Mouse (Mus musculus) Patski (cell line): ENCODE measurements around the gene Tex38. TPM values are rescaled to one million over a fixed set of nuclear protein-coding genes. Genes with fewer than 3 reads are reported as not detected.

Source experiments
- ATAC-seq: fragments of 100-300 bp; one replicate; pipeline ENCODE4 v1.8.0; 2021
- CTCF ChIA-PET: fragments of 350-600 bp; sonication (Branson Sonifier 250); formaldehyde crosslinking; loops from one replicate; lab custom pipeline; 2022; ENCODE audit warnings: inconsistent platforms; lab: Charles Lee
- POLR2A ChIA-PET: fragments of 350-600 bp; sonication (Branson Sonifier 250); formaldehyde crosslinking; loops from one replicate; lab custom pipeline; 2022; ENCODE audit warnings: antibody characterized with exemption, inconsistent platforms; lab: Charles Lee
- DNase-seq: peaks from one replicate; pipeline ENCODE4 v3.0.0-alpha.2; 2011; ENCODE audit warnings: low read depth, low spot score
- H3K27me3 ChIP-seq: fragments of 371-371 bp; one replicate; pipeline ENCODE4 v1.5.1; 2021
- CTCF ChIP-seq: fragments of 100-300 bp; IDR thresholded peaks from one replicate; pipeline ENCODE4 v1.5.1; 2021
- in situ Hi-C: fragments of 300-500 bp; cut with MboI; formaldehyde crosslinking; loops from 3 replicates; pipeline ENCODE4 v1.11.1; 2018; ENCODE audit warnings: low pct_unique_long_range_greater_than_20kb, mixed read lengths
- polyA plus RNA-seq: library from polyadenylated mRNA; unstranded; gene quantifications from one replicate; pipeline ENCODE4 v1.2.3, GENCODE M21; 2021

The Tex38 gene
- polyA plus RNA-seq, 1 experiment from 2014 or later = 0.83 TPM

DNA sequence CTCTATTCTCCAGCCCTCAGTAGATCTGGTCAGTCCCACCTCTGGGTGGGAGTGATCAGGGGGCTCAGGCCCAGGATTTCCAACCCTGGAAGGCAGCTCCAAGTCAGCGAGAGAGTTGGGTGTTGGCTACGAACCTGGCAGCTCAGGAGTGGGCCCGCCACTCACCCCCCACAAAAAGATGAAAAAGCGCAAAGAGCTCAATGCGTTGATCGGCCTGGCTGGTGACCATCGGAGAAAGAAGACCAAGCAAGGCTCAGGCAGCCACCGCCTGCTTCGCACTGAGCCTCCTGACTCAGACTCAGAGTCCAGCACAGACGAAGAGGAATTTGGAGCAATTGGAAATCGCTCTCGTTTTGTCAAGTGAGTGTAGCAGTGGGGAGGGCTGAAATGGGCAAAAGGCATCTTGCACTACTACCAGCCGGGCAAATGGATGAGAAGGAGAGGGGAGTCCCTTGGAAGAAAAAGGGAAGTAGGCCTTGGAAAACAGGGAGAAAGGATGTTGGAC lies 42.3 kb downstream of the Tex38 start:
- DNase-seq (no peak), ATAC-seq (no peak)
- ChIA-PET POLR2A (interaction anchor here (0.6 kb wide), 1 partner anchor 223 kb away, joined by 3 read pairs; no protein-coding TSS in a partner anchor), CTCF (interaction anchor here (1.5 to 1.9 kb wide), 2 partner anchors 25 to 242 kb away, joined by 3 to 5 read pairs; no protein-coding TSS in a partner anchor)
- no peaks in the 10 kb centered on the region for H3K27me3 ChIP-seq
- TF ChIP-seq CTCF = no peak
- in situ Hi-C loops = no loop called here

DNA sequence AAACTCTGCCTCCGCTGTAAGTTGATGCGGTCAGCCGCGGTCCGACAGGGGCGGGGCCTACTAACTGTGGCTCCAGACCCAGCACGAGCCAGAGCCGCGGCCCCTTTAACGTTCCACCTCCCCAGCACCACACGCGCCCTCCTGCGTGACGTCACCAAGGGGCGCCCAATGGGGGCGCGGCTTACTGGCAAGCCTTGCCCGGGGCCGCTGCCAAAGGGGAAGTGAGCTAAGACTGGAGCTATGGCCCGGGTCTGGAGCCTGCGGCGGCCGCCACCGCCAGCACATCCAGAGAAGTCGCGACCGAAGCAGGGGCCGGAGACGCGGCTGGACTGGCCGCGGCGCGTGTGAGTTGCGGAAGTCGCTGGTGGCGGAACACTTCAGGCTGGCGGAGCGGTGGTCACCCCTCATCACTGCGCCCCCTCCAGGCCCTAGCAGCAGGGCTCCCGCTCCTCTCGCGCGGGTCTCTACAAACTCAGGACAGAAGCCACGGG lies 43.2 kb downstream of the Tex38 start, which contains the start of gene Efcab14:
TSS of gene Efcab14 (plus strand) at position 194 of the 491 bp plus-strand sequence.
- ChIA-PET CTCF (interaction anchor here (0.9 to 1.9 kb wide), 7 partner anchors 9 to 243 kb away, joined by 3 to 5 read pairs (median 3); partner anchors contain the start of gene Atpaf1), POLR2A (interaction anchor here (0.9 kb wide), 1 partner anchor 47 kb away, joined by 3 read pairs; the partner anchor contains the start of gene Atpaf1)
- DNase-seq (peak; percentile 70), ATAC-seq (peak; percentile 100)
- in situ Hi-C loops = no loop called here
- no peaks in the 10 kb centered on the region for H3K27me3 ChIP-seq
- TF ChIP-seq CTCF = peak; percentile 77

DNA sequence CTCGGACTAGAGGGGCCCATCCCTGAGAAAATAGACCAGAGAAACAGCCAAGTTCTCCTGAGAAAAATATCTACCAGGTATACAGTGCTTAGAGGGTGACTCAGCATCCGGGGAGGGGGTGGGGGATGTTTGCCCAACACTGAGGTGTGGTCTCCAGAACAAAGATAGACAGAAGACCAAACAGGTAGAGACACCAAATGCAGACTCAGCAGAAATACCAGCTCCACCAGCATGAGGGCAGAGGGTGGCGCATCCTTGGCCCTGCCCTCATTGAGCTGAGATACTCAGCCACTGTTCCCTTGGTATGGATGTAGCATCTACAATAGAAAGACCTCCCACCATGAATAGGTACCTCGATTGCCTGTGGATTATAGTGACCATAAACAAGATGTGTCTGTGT lies 46.0 kb downstream of the Tex38 start:
- no peaks in the 10 kb centered on the region for H3K27me3 ChIP-seq
- ChIA-PET CTCF (interaction anchor here (1.2 to 1.3 kb wide), 2 partner anchors 104 to 218 kb away, joined by 3 to 4 read pairs; partner anchors contain the start of gene Mknk1), POLR2A (no interaction called here)
- TF ChIP-seq CTCF = no peak
- DNase-seq (no peak), ATAC-seq (no peak)
- in situ Hi-C loops = loop anchor here (5.0 kb wide), 2 partner anchors 217 to 247 kb away; no protein-coding TSS in a partner anchor

DNA sequence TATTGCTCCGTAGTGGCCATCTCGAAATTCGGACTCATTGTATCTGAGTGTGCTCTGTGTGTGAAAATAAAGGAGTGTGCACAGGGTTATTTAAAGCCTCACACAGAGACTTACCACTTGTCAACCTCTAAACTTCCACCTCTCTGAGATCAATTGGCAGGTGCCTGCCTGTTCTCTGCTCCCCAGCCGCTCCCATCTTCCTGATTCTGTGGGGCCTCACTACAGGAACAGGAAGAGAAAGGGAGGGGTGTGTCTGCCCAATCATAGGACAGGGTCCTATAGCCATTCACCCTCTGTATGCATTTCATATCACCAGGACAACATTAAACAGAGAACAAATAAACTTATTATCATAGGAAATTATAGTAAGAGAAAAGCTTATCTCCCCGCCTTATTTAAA lies 47.1 kb downstream of the Tex38 start:
- POLR2A ChIA-PET = no interaction called here
- no peak for ATAC-seq
- DNase-seq = no peak
- in situ Hi-C loops = loop anchor here (5.0 kb wide), 2 partner anchors 219 to 249 kb away; no protein-coding TSS in a partner anchor
- TF ChIP-seq CTCF = no peak
- H3K27me3 ChIP-seq = no peaks in the 10 kb centered on the region
- CTCF ChIA-PET = interaction anchor here (1.3 to 2.3 kb wide), 3 partner anchors 106 to 219 kb away, joined by 4 to 8 read pairs (median 4); partner anchors contain the start of gene Mknk1

DNA sequence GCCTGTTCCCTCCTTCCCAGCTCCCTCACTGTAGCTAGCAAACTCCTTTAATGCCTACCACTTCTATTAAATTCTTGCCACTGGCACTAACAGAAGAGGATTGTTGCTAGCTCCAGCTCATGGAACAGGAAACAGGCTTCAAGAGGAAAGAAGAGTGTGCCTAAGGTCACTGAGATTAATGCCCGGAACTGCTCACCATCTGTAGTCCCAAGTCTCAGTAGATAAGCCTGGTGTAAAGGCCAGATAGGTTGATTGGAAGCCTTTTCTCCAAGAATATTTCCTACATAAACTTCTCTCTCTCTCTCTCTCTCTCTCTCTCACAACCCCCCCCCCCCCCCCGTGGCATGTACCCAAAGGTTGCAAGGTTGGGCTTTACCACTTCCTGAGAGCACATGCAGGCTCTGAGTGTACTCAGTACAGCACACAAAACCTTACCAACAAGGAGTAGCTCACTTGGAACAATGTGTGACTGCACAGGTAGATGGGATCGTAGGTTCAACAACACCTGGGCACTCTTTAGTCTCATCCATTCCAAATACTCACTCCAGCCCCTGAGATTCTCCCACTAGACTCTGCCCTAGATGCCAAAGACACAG lies 48.5 kb downstream of the Tex38 start:
- POLR2A ChIA-PET = interaction anchor here (0.6 to 0.9 kb wide), 2 partner anchors 220 to 874 kb away, joined by 3 read pairs; no protein-coding TSS in a partner anchor
- DNase-seq (no peak), ATAC-seq (no peak)
- CTCF ChIA-PET = interaction anchor here (0.6 to 2.3 kb wide), 7 partner anchors 22 to 248 kb away, joined by 3 to 8 read pairs (median 4); no protein-coding TSS in a partner anchor
- in situ Hi-C loops = loop anchor here (5.0 kb wide), 2 partner anchors 220 to 250 kb away; no protein-coding TSS in a partner anchor
- H3K27me3 ChIP-seq = no peaks in the 10 kb centered on the region
- no peak for TF ChIP-seq CTCF

DNA sequence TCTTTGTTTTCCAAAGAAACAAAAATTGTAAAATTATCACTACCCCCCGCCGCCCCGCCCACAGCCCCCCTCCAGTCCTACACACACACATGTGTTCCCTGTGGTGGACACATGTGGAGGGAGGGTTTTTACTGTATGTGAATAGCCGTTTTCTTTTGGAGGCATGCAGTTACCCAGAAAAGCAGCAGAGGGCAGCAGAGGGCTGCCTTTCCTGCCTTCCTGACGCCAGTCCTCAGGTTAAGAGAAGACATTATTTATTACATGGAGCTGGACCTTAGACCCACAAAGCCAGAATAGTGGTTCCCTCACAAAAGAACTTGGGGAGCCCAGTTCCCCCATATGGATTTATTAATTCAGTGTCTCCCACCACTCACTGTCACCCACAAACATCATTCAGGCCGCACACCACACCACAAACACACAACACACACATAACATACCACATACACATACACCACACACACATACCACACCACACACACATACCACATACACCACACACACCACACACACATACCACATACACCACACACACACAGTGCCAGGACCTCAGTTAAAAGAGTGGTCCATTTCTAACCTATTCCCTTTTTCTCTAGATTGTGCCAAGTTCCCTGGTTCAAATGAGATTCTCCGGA lies 49.1 kb downstream of the Tex38 start:
- in situ Hi-C loops = loop anchor here (5.0 kb wide), 2 partner anchors 221 to 251 kb away; no protein-coding TSS in a partner anchor
- ChIA-PET CTCF (interaction anchor here (0.6 to 2.3 kb wide), 6 partner anchors 22 to 249 kb away, joined by 3 to 8 read pairs (median 4); no protein-coding TSS in a partner anchor), POLR2A (no interaction called here)
- peak; percentile 74 for TF ChIP-seq CTCF
- peak; percentile 35 for ATAC-seq
- H3K27me3 ChIP-seq = no peaks in the 10 kb centered on the region
- DNase-seq = no peak

Other genes starting within 250 kb of the Tex38 start
- not detected for gene Cyp4a31, start 217.4 kb downstream of the Tex38 start, polyA plus RNA-seq
- gene Cyp4a32, start 180.0 kb downstream of the Tex38 start, polyA plus RNA-seq = not detected
- 0.19 TPM for gene Cyp4b1, start 133.3 kb downstream of the Tex38 start, polyA plus RNA-seq
- gene Efcab14, start 43.3 kb downstream of the Tex38 start, polyA plus RNA-seq = 38.9 TPM
- 28.5 TPM for gene Atpaf1, start 3.8 kb upstream of the Tex38 start, polyA plus RNA-seq
- gene Mob3c, start 47.1 kb upstream of the Tex38 start, polyA plus RNA-seq = 4.9 TPM
- 26.3 TPM for gene Mknk1, start 58.2 kb upstream of the Tex38 start, polyA plus RNA-seq
- gene Kncn, start 103.4 kb upstream of the Tex38 start, polyA plus RNA-seq = not detected
- gene 6430628N08Rik, start 109.6 kb upstream of the Tex38 start, polyA plus RNA-seq = not detected
- gene Dmbx1, start 158.9 kb upstream of the Tex38 start, polyA plus RNA-seq = not detected
- gene Faah, start 236.9 kb upstream of the Tex38 start, polyA plus RNA-seq = 3.4 TPM